Mouse (Mus musculus): Measurements from ENCODE around the gene Aplp2. TPM values are rescaled to one million over a fixed set of nuclear protein-coding genes. Genes with fewer than 3 reads are reported as not detected.

The Aplp2 gene
- polyA plus RNA-seq, 1 experiment: 574 TPM

GRCm38 (mm10) chr9:31198614-31199013 lies 13.0 kb downstream of the Aplp2 start:
- H3K36me3 ChIP-seq (ENCODE audit: control insufficient read depth, insufficient read depth, low read length): no peaks in the 10 kb centered on the region
- no peak overlapping the region for H3K4me3 ChIP-seq (ENCODE audit: insufficient read depth, low read depth, low read length)
- H3K4me1 ChIP-seq (ENCODE audit: control insufficient read depth, insufficient read depth, low read length): peaks cover 4% of the 10 kb centered on the region
- 89% methylated on average over 3 of the region's 3 CpGs for WGBS
- no peak for DNase-seq
- no peaks in the 10 kb centered on the region for H3K27me3 ChIP-seq (replicated peaks; ENCODE audit: control insufficient read depth, insufficient read depth, low read length)
- H3K27ac ChIP-seq (ENCODE audit: insufficient read depth, low read depth, low read length): no peak overlapping the region
- TF ChIP-seq POLR2A (IDR thresholded peaks at IDR 0.05; ENCODE audit: low read depth, low read length) (no peak), CTCF (conservative IDR thresholded peaks at IDR 0.05; ENCODE audit: insufficient read depth, insufficient read length, low read depth, low read length) (no peak)

DNA sequence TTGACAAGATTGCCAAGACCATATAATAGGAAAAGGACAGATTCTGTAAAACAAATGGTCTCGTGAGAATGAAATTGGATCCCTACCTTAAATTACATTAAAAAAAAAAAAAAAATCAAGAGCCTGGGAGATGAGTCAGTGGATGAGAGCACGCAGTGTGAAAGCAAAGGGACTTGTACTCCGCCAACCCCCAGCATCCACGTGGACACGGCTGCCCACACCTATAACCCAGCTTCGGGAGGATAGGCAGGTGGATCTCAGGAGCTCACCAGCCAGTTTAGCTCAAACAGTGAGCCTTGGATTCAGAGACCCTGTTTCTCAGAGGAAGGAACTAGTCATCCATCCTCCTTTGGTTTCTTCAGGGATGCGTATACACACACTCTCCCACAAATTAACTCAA lies 13.8 kb downstream of the Aplp2 start:
- DNase-seq: no peak
- TF ChIP-seq POLR2A (IDR thresholded peaks at IDR 0.05; ENCODE audit: low read depth, low read length) (no peak), CTCF (conservative IDR thresholded peaks at IDR 0.05; ENCODE audit: insufficient read depth, insufficient read length, low read depth, low read length) (no peak)
- Histone ChIP-seq H3K27me3 (replicated peaks; ENCODE audit: control insufficient read depth, insufficient read depth, low read length) (no peaks in the 10 kb centered on the region), H3K27ac (ENCODE audit: insufficient read depth, low read depth, low read length) (no peak overlapping the region), H3K36me3 (ENCODE audit: control insufficient read depth, insufficient read depth, low read length) (no peaks in the 10 kb centered on the region), H3K4me1 (ENCODE audit: control insufficient read depth, insufficient read depth, low read length) (no peaks in the 10 kb centered on the region), H3K4me3 (ENCODE audit: insufficient read depth, low read depth, low read length) (no peak overlapping the region)
- WGBS: 90% methylated on average over 7 of the region's 7 CpGs

DNA sequence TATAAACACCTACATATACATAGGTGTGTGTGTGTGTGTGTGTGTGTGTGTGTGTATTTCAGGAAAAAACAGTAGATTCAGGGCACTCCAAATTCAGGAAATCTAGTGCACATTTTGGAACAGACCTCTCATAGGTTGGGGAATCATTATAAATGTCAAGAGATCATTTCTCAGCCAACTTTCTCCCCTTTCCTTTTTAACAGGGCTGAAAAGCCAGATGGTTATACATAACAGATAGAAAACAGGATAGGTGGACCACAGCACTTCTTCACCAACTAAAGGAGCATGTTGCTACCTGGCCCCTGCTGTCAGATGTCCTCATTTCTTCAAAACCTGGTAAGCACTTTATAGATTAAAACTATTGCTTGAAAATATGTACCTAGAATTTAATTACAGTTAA lies 14.9 kb downstream of the Aplp2 start:
- DNase-seq: no peak
- H3K36me3 ChIP-seq (ENCODE audit: control insufficient read depth, insufficient read depth, low read length): no peaks in the 10 kb centered on the region
- H3K4me3 ChIP-seq (ENCODE audit: insufficient read depth, low read depth, low read length): no peak overlapping the region
- H3K27me3 ChIP-seq (replicated peaks; ENCODE audit: control insufficient read depth, insufficient read depth, low read length): no peaks in the 10 kb centered on the region
- TF ChIP-seq POLR2A (IDR thresholded peaks at IDR 0.05; ENCODE audit: low read depth, low read length) (no peak), CTCF (conservative IDR thresholded peaks at IDR 0.05; ENCODE audit: insufficient read depth, insufficient read length, low read depth, low read length) (no peak)
- no peak overlapping the region for H3K27ac ChIP-seq (ENCODE audit: insufficient read depth, low read depth, low read length)
- H3K4me1 ChIP-seq (ENCODE audit: control insufficient read depth, insufficient read depth, low read length): no peaks in the 10 kb centered on the region; the same call in 1 of the 2 replicates

DNA sequence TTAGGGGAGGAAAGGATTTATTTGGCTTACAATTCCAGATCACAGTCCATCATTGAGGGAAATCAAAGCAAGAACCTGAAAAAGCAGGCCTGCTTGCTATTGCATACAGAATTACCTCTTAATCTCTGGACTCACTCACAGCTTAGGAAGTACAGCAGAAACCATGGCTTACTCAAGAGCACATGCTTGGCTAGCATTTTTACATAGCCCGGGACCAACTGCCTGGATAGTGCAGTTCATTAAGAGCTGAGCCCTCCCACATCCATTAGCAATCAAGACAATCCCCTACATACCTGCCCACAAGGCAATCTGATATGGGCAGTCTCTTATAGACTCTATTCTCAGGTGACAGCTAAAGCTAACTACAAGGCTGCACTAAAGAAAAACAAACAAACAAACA lies 16.0 kb downstream of the Aplp2 start:
- DNase-seq: no peak
- H3K4me1 ChIP-seq (ENCODE audit: control insufficient read depth, insufficient read depth, low read length): peaks cover 3% of the 10 kb centered on the region; the same call in 1 of the 2 replicates
- no peak overlapping the region for H3K27ac ChIP-seq (ENCODE audit: insufficient read depth, low read depth, low read length)
- no peaks in the 10 kb centered on the region for H3K27me3 ChIP-seq (replicated peaks; ENCODE audit: control insufficient read depth, insufficient read depth, low read length)
- H3K36me3 ChIP-seq (ENCODE audit: control insufficient read depth, insufficient read depth, low read length): no peaks in the 10 kb centered on the region; the same call in 1 of the 2 replicates
- no peak for TF ChIP-seq POLR2A (IDR thresholded peaks at IDR 0.05; ENCODE audit: low read depth, low read length)
- no peak for TF ChIP-seq CTCF (conservative IDR thresholded peaks at IDR 0.05; ENCODE audit: insufficient read depth, insufficient read length, low read depth, low read length)
- WGBS: 59% methylated on average over 1 of the region's 1 CpGs
- H3K4me3 ChIP-seq (ENCODE audit: insufficient read depth, low read depth, low read length): no peak overlapping the region

GRCm38 (mm10) chr9:31192378-31192777 lies 19.2 kb downstream of the Aplp2 start:
- DNase-seq: no peak
- H3K36me3 ChIP-seq (ENCODE audit: control insufficient read depth, insufficient read depth, low read length): no peaks in the 10 kb centered on the region; the same call in 1 of the 2 replicates
- peaks cover 3% of the 10 kb centered on the region; the same call in 1 of the 2 replicates for H3K4me1 ChIP-seq (ENCODE audit: control insufficient read depth, insufficient read depth, low read length)
- TF ChIP-seq POLR2A (IDR thresholded peaks at IDR 0.05; ENCODE audit: low read depth, low read length) (no peak), CTCF (conservative IDR thresholded peaks at IDR 0.05; ENCODE audit: insufficient read depth, insufficient read length, low read depth, low read length) (no peak)
- H3K27me3 ChIP-seq (replicated peaks; ENCODE audit: control insufficient read depth, insufficient read depth, low read length): no peaks in the 10 kb centered on the region
- no peak overlapping the region for H3K27ac ChIP-seq (ENCODE audit: insufficient read depth, low read depth, low read length)
- H3K4me3 ChIP-seq (ENCODE audit: insufficient read depth, low read depth, low read length): no peak overlapping the region
- WGBS: 89% methylated on average over 7 of the region's 7 CpGs

DNA sequence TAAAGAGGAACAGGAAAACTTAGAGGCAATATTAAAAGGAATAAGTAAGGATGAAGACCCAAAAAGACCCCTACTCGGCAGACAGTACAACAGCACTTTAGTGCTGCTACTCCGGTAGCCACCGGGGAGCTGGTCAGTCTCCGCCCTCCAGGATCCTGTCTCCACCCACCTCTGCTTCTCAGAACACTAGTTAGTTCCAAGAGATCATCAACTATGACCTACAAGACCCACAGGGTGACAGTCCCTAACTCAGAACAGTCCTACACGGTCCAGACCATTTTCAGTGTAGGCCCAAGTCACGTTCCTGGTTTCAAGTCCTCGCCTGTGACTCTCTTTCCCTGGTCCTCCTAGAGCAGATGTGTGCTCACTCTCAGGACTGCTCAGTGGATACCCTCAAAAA lies 20.1 kb downstream of the Aplp2 start:
- no peak overlapping the region for H3K27ac ChIP-seq (ENCODE audit: insufficient read depth, low read depth, low read length)
- H3K27me3 ChIP-seq (replicated peaks; ENCODE audit: control insufficient read depth, insufficient read depth, low read length): no peaks in the 10 kb centered on the region
- TF ChIP-seq CTCF (conservative IDR thresholded peaks at IDR 0.05; ENCODE audit: insufficient read depth, insufficient read length, low read depth, low read length) (no peak), POLR2A (IDR thresholded peaks at IDR 0.05; ENCODE audit: low read depth, low read length) (no peak)
- H3K4me1 ChIP-seq (ENCODE audit: control insufficient read depth, insufficient read depth, low read length): peaks cover 3% of the 10 kb centered on the region; the same call in 1 of the 2 replicates
- DNase-seq: no peak
- no peaks in the 10 kb centered on the region; the same call in 1 of the 2 replicates for H3K36me3 ChIP-seq (ENCODE audit: control insufficient read depth, insufficient read depth, low read length)
- H3K4me3 ChIP-seq (ENCODE audit: insufficient read depth, low read depth, low read length): no peak overlapping the region
- WGBS: 57% methylated on average over 7 of the region's 7 CpGs

DNA sequence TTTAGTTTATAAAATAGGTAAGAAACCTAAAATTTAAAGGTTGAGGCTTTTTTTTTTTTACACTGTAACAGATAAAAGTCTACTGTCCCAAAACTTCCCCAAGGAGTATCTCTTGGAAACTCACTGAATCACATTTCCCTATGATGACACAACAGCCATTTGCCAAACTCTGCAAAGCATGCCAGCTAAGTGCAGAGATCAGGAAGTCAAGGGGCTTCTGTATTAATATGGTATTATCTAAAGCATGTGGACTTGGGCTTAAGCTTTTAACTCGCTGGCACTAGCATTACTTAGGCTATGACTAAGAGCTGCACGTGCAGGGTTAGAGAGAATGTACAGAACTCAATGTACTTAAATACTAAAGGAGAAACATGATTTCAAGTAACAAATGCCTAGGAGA lies 22.4 kb downstream of the Aplp2 start:
- H3K4me1 ChIP-seq (ENCODE audit: control insufficient read depth, insufficient read depth, low read length): peaks cover 3% of the 10 kb centered on the region; the same call in 1 of the 2 replicates
- no peak for TF ChIP-seq CTCF (conservative IDR thresholded peaks at IDR 0.05; ENCODE audit: insufficient read depth, insufficient read length, low read depth, low read length)
- DNase-seq: no peak
- H3K4me3 ChIP-seq (ENCODE audit: insufficient read depth, low read depth, low read length): no peak overlapping the region
- no peaks in the 10 kb centered on the region for H3K27me3 ChIP-seq (replicated peaks; ENCODE audit: control insufficient read depth, insufficient read depth, low read length)
- WGBS: 75% methylated on average over 2 of the region's 2 CpGs
- no peaks in the 10 kb centered on the region; the same call in 1 of the 2 replicates for H3K36me3 ChIP-seq (ENCODE audit: control insufficient read depth, insufficient read depth, low read length)
- no peak overlapping the region for H3K27ac ChIP-seq (ENCODE audit: insufficient read depth, low read depth, low read length)
